Mouse (Mus musculus) C2C12 (cell line): ENCODE results near the gene Gab1.

ENCODE experiments used
- CTCF ChIP-seq: IDR thresholded peaks from one replicate; pipeline ENCODE4 v1.5.1; 2011; ENCODE audit not compliant: control insufficient read depth, insufficient read depth, insufficient read length
- FOSL1 ChIP-seq: IDR thresholded peaks from one replicate; pipeline ENCODE4 v1.8.0; 2011; ENCODE audit warnings: mild to moderate bottlenecking, low read length; ENCODE audit not compliant: poor library complexity, insufficient read depth, severe bottlenecking
- MYOD1 ChIP-seq: IDR thresholded peaks from one replicate; pipeline ENCODE4 v1.6.1; 2011; ENCODE audit warnings: low read depth; ENCODE audit not compliant: control insufficient read depth, insufficient read length

GRCm38 (mm10) chr8:80880196-80881106, at the start of gene Gab1:
- TF ChIP-seq CTCF (peak; percentile 71), FOSL1 (no peak), MYOD1 (no peak)
